Mouse (Mus musculus) hindbrain, embryonic 11.5 days (tissue): ENCODE measurements around the gene Ak4. TPM values are rescaled to one million over a fixed set of nuclear protein-coding genes. Genes with fewer than 3 reads are reported as not detected.
A peak's percentile ranks its signal among the peaks of the same experiment; 100 is the strongest.

ENCODE experiments used
- ATAC-seq: fragments of 200-750 bp; cut with Nextera tagmentation; 2 replicates; pipeline ENCODE4 v1.8.0; 2017; ENCODE audit warnings: mild to moderate bottlenecking, moderate TSS enrichment, moderate library complexity; ENCODE audit not compliant: low FRiP score
- DNase-seq: peaks from one replicate; pipeline ENCODE4 v3.0.0-alpha.2; 2015; ENCODE audit warnings: low spot score
- H3K27ac ChIP-seq: fragments of 300-500 bp; sonication (generic); 2 replicates; pipeline ENCODE4 v1.5.1; 2014; ENCODE audit warnings: mild to moderate bottlenecking, low read depth, low read length
- H3K27me3 ChIP-seq: fragments of 300-500 bp; sonication (generic); 2 replicates; pipeline ENCODE4 v1.6.1; 2014; ENCODE audit warnings: mild to moderate bottlenecking, low read length, moderate library complexity, mixed read lengths; ENCODE audit not compliant: control insufficient read depth, insufficient read depth
- H3K36me3 ChIP-seq: fragments of 300-500 bp; sonication (generic); 2 replicates; pipeline ENCODE4 v1.6.1; 2014; ENCODE audit warnings: mild to moderate bottlenecking, low read length, moderate library complexity, mixed read lengths; ENCODE audit not compliant: control insufficient read depth, insufficient read depth
- H3K4me1 ChIP-seq: fragments of 300-500 bp; sonication (generic); replicated peaks from 2 replicates; pipeline ENCODE4 v1.6.1; 2014; ENCODE audit warnings: low read length, mixed read lengths; ENCODE audit not compliant: control insufficient read depth, insufficient read depth
- H3K4me2 ChIP-seq: fragments of 300-500 bp; sonication (generic); replicated peaks from 2 replicates; pipeline ENCODE4 v1.6.1; 2014; ENCODE audit warnings: mild to moderate bottlenecking, low read depth, low read length
- H3K4me3 ChIP-seq: fragments of 300-500 bp; sonication (generic); 2 replicates; pipeline ENCODE4 v1.5.1; 2014; ENCODE audit warnings: low read depth, low read length
- H3K9ac ChIP-seq: fragments of 300-500 bp; sonication (generic); 2 replicates; pipeline ENCODE4 v1.6.1; 2014; ENCODE audit warnings: low read depth, low read length
- H3K9me3 ChIP-seq: fragments of 300-500 bp; sonication (generic); 2 replicates; pipeline ENCODE4 v1.6.1; 2016; ENCODE audit warnings: low read length; ENCODE audit not compliant: control insufficient read depth
- WGBS: fragments of 180-500 bp; shearing (Covaris S2); extraction: QIAGEN DNeasy Blood & Tissue Kit; methylation state at CpG from one replicate; pipeline ENCODE4 v1.1.7; 2014; 5-methylcytosine and 5-hydroxymethylcytosine counted together
- polyA plus RNA-seq: library from polyadenylated mRNA; unstranded; fragments of >200 nt; fragmentation: Nextera tagmentation; extraction: Ambion mirVana; gene quantifications from 2 replicates; pipeline ENCODE4 v1.2.1, GENCODE M21; 2014

The Ak4 gene
- polyA plus RNA-seq, 1 experiment from 2014 or later: 7.0 TPM

- Histone ChIP-seq H3K9ac (no peak overlapping the region), H3K27me3 (peaks cover 17% of the 10 kb centered on the region)
- no peak for ATAC-seq
Measured at GRCm38 (mm10) chr4:101493611-101494197, 74.6 kb downstream of the Ak4 start.

DNA sequence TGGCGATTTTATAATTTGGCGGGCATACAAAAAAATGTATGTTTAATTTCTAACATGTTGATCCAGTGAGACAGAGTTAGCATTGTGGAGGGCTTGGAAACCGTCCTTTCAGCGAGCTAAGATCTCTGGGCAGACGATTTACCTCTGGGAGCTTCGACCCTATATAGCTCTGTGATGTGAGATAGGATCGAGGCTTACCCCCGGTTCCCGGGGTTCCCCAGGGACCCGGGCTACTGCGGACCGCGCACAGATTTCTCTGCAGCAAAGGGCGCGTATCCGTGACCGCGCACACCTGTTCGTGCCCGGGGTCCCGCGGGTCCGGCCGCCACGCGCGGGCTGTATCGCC lies 77.1 kb downstream of the Ak4 start:
- no peak; the same call in none of the 2 replicates for ATAC-seq

More at GRCm38 (mm10) chr4:101493611-101494197, 74.6 kb downstream of the Ak4 start:
- DNase-seq: no peak
- no peaks in the 10 kb centered on the region for H3K36me3 ChIP-seq
- no peak overlapping the region for H3K4me3 ChIP-seq
- peaks cover 3% of the 10 kb centered on the region; the same call in 1 of the 2 replicates for H3K4me1 ChIP-seq
- H3K4me2 ChIP-seq: no peak overlapping the region
- H3K27ac ChIP-seq: no peak overlapping the region
- H3K9me3 ChIP-seq: no peaks in the 10 kb centered on the region

DNA sequence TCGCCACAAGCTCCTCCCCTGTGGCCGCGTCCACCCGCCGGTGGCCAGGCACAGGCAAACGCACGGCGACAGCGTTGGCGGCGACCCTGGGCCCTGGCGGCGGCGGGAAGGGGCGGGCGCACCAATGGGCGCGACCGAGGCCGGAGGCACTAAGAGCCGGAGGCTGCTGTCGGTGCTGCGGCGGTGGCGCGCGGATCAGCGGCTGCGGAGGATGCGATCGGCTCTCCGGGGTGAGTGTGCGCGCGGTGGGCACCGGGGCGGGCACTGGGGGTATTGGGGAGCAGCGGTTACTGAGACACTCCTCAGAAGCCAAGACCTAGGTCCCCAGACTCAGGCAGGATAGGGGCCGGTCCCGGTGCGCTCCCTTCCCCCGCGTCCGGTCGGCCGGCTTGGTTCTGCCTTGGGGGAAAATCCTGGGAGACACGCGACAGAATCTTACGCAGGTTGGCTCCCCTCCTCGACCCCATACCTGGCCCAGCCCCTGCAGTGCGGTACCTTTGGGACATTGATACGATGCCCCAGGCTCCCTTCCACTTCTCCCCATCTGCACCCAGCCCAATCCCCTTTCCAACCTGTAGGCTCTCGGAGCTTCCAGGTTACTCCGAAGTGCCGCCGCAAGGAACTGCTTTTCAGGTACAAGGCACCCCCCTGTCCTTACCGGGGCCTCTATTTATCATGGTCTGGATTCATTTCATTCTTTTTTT lies 77.6 kb downstream of the Ak4 start, which contains the start of gene Dnajc6:
TSS of gene Dnajc6 (plus strand) at position 115 of the 704 bp plus-strand sequence.
- peaks cover 17% of the 10 kb centered on the region for H3K27me3 ChIP-seq
- H3K9ac ChIP-seq: peak within 1 kb of the TSS; percentile 47; the same call in 1 of the 2 replicates
- peak; percentile 53 for DNase-seq
- H3K4me3 ChIP-seq: peak within 1 kb of the TSS; percentile 62
- peak within 1 kb of the TSS; percentile 96 for H3K4me2 ChIP-seq
- peak; percentile 73 for ATAC-seq
- no peaks in the 10 kb centered on the region for H3K36me3 ChIP-seq
- WGBS: 0% methylated on average over 35 of the region's 57 CpGs
- no peak within 1 kb of the TSS for H3K27ac ChIP-seq
- no peaks in the 10 kb centered on the region for H3K9me3 ChIP-seq
- H3K4me1 ChIP-seq: peaks cover 3% of the 10 kb centered on the region; the same call in 1 of the 2 replicates

More for the DNA sequence above, 77.1 kb downstream of the Ak4 start:
- peak; percentile 64 for DNase-seq
- peak overlapping the region; percentile 47; the same call in 1 of the 2 replicates for H3K9ac ChIP-seq
- peak overlapping the region; percentile 62 for H3K4me3 ChIP-seq
- H3K4me2 ChIP-seq: peak overlapping the region; percentile 96
- no peak overlapping the region for H3K27ac ChIP-seq
- peaks cover 3% of the 10 kb centered on the region; the same call in 1 of the 2 replicates for H3K4me1 ChIP-seq
- no peaks in the 10 kb centered on the region for H3K9me3 ChIP-seq
- H3K27me3 ChIP-seq: peaks cover 17% of the 10 kb centered on the region
- WGBS: 1% methylated on average over 28 of the region's 28 CpGs
- no peaks in the 10 kb centered on the region for H3K36me3 ChIP-seq

- Histone ChIP-seq H3K27me3 (peaks cover 17% of the 10 kb centered on the region), H3K4me3 (peak overlapping the region; percentile 62), H3K9me3 (no peaks in the 10 kb centered on the region), H3K36me3 (no peaks in the 10 kb centered on the region), H3K9ac (0 out of 2 replicates have a peak overlapping the region, but pooled peaks have one; percentile 11), H3K4me1 (peaks cover 3% of the 10 kb centered on the region; the same call in 1 of the 2 replicates), H3K27ac (no peak overlapping the region), H3K4me2 (peak overlapping the region; percentile 96)
- DNase-seq: peak; percentile 47
- WGBS: 2% methylated on average over 14 of the region's 14 CpGs
- ATAC-seq: no peak
Measured at GRCm38 (mm10) chr4:101497336-101497735, 78.3 kb downstream of the Ak4 start.

GRCm38 (mm10) chr4:101504470-101505007 lies 85.5 kb downstream of the Ak4 start:
- whole genome bisulfite sequencing: 56% methylated on average over 7 of the region's 7 CpGs
- Histone ChIP-seq H3K36me3 (no peaks in the 10 kb centered on the region), H3K27ac (no peak overlapping the region), H3K4me2 (no peak overlapping the region), H3K9me3 (no peaks in the 10 kb centered on the region), H3K9ac (no peak overlapping the region), H3K4me3 (no peak overlapping the region), H3K4me1 (peaks cover 2% of the 10 kb centered on the region; the same call in 1 of the 2 replicates), H3K27me3 (no peaks in the 10 kb centered on the region)
- no peak for ATAC-seq
- DNase-seq: no peak

DNA sequence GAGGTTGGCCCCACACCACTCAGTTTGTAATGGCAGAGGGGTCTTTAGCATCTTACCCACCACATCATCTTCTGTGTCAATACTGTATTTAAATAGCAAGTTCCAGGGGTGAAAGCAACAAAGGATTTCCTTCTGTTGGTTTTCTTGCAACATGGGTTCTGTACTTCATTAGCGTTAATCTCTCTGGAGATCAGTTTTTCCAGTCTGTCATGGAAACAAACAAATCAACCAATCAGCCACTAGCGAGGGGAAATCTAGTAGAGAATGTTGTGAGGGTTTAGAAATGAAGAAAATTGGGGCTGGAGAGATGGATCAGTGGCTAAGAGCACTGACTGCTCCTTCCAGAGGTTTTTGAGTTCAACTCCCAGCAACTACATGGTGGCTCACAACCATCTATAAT lies 86.9 kb downstream of the Ak4 start:
- Histone ChIP-seq H3K9me3 (no peaks in the 10 kb centered on the region), H3K27me3 (no peaks in the 10 kb centered on the region), H3K4me1 (peaks cover 2% of the 10 kb centered on the region; the same call in 1 of the 2 replicates), H3K36me3 (no peaks in the 10 kb centered on the region), H3K4me2 (no peak overlapping the region), H3K27ac (no peak overlapping the region), H3K4me3 (no peak overlapping the region), H3K9ac (no peak overlapping the region)
- DNase-seq: no peak
- ATAC-seq: no peak
- WGBS: 75% methylated on average over 2 of the region's 2 CpGs

DNA sequence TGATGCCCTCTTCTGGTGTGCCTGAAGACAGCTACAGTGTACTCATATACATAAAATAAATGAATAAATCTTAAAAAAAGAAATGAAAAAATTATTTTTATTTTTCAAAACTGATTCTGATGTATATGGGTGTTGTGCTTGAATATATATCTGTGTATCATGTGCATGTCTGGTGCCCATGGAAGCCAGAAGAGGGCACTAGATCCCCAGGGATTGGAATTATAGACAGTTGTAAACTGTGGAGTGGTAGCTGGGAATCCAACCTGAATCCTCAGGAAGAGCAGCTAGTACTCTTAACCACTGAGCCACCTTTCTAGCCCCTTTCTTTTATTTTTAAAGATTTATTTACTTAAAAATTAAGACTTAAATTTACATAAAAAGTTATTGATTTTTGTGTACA lies 87.3 kb downstream of the Ak4 start:
- Histone ChIP-seq H3K36me3 (no peaks in the 10 kb centered on the region), H3K4me2 (no peak overlapping the region), H3K4me3 (no peak overlapping the region), H3K9me3 (no peaks in the 10 kb centered on the region), H3K27ac (no peak overlapping the region), H3K4me1 (peaks cover 2% of the 10 kb centered on the region; the same call in 1 of the 2 replicates), H3K27me3 (no peaks in the 10 kb centered on the region), H3K9ac (no peak overlapping the region)
- ATAC-seq (no peak), DNase-seq (no peak)

GRCm38 (mm10) chr4:101507571-101508422 lies 88.7 kb downstream of the Ak4 start:
- ATAC-seq (peak; percentile 41; the same call in 1 of the 2 replicates), DNase-seq (peak; percentile 82)
- H3K36me3 ChIP-seq: no peaks in the 10 kb centered on the region
- H3K9me3 ChIP-seq: no peaks in the 10 kb centered on the region
- peak overlapping the region; percentile 7; the same call in 1 of the 2 replicates for H3K9ac ChIP-seq
- WGBS: 10% methylated on average over 24 of the region's 24 CpGs
- H3K27ac ChIP-seq: no peak overlapping the region
- no peaks in the 10 kb centered on the region for H3K27me3 ChIP-seq
- H3K4me1 ChIP-seq: peaks cover 2% of the 10 kb centered on the region; the same call in 1 of the 2 replicates
- H3K4me3 ChIP-seq: peak overlapping the region; percentile 41
- peak overlapping the region; percentile 55 for H3K4me2 ChIP-seq
